Comparison of ENCODE assay signal across 10 mouse cellular contexts in genomic region chr4:46591833-46592520, GRCm38 (mm10). TPM values are rescaled to one million over a fixed set of nuclear protein-coding genes. Genes with fewer than 3 reads are reported as not detected.
DNase-seq lines count a peak whose midpoint lies in the region; ATAC-seq lines count a peak whose summit lies in the region.
"Had no signal": no experiment of that assay in that cellular context is flagged by ENCODE, and none has a peak within 500 bp of the region (broad histone marks: within the 10 kb centered on the region; RNA-seq: fewer than 3 reads in every experiment).

No protein-coding gene starts in this region.

- no peak overlapping the region for H3K9ac ChIP-seq in forebrain, embryonic 11.5 days (ENCODE audit: low read length)
- H3K9ac ChIP-seq in forebrain, embryonic 15.5 days (replicated peaks): no peak overlapping the region
- no peak overlapping the region for H3K9ac ChIP-seq in liver, embryonic 12.5 days
- H3K9ac ChIP-seq: stomach, embryonic 15.5 days had no signal

- no peaks in the 10 kb centered on the region for H3K36me3 ChIP-seq in forebrain, embryonic 11.5 days (ENCODE audit: control insufficient read depth, insufficient read depth, low read length)
- H3K36me3 ChIP-seq in forebrain, embryonic 15.5 days: no peaks in the 10 kb centered on the region
- no peaks in the 10 kb centered on the region for H3K36me3 ChIP-seq in liver, embryonic 12.5 days
- H3K36me3 ChIP-seq: stomach, embryonic 15.5 days had no signal

- no peak for ATAC-seq in forebrain, embryonic 11.5 days (replicated peaks; ENCODE audit: low FRiP score)
- ATAC-seq in forebrain, embryonic 15.5 days (replicated peaks): no peak
- ATAC-seq in liver, embryonic 12.5 days: peak; percentile 31; the same call in 1 of the 2 replicates

- H3K4me2 ChIP-seq in forebrain, embryonic 11.5 days (ENCODE audit: low read depth, low read length, severe bottlenecking): no peak overlapping the region
- H3K4me2 ChIP-seq in forebrain, embryonic 15.5 days (replicated peaks): no peak overlapping the region
- no peak overlapping the region for H3K4me2 ChIP-seq in liver, embryonic 12.5 days
- H3K4me2 ChIP-seq: stomach, embryonic 15.5 days had no signal

- H3K27ac ChIP-seq in forebrain, embryonic 11.5 days (ENCODE audit: low read depth, low read length): no peak overlapping the region
- H3K27ac ChIP-seq in forebrain, embryonic 15.5 days (replicated peaks): no peak overlapping the region
- H3K27ac ChIP-seq in liver, embryonic 12.5 days: no peak overlapping the region
- H3K27ac ChIP-seq: stomach, embryonic 15.5 days had no signal

- WGBS in forebrain, embryonic 11.5 days: 88% methylated on average over 9 of the region's 9 CpGs
- WGBS in forebrain, embryonic 15.5 days: 89% methylated on average over 9 of the region's 9 CpGs
- WGBS in liver, embryonic 12.5 days (ENCODE audit: insufficient replicate concordance): 60% methylated on average over 9 of the region's 9 CpGs

- no peaks in the 10 kb centered on the region for H3K4me1 ChIP-seq in forebrain, embryonic 11.5 days (replicated peaks; ENCODE audit: control insufficient read depth, insufficient read depth, low read length)
- no peaks in the 10 kb centered on the region for H3K4me1 ChIP-seq in forebrain, embryonic 15.5 days
- H3K4me1 ChIP-seq in liver, embryonic 12.5 days: peaks cover 51% of the 10 kb centered on the region

- DNase-seq in forebrain, embryonic 11.5 days (ENCODE audit: low spot score): peak; percentile 38
- peak; percentile 13 to 59 for DNase-seq in spleen, postnatal 4 days (ENCODE audit: low spot score in 2 of 2)
- DNase-seq in spleen, adult 12 weeks (ENCODE audit: low spot score): no peak
- peak; percentile 76 for DNase-seq in testis, postnatal 10 days (ENCODE audit: low spot score)
- DNase-seq in frontal cortex, adult 2 months (ENCODE audit: extremely low spot score in 1 of 2, low spot score in 1 of 2): no peak
- no peak for DNase-seq in T-cell, adult 2 months (ENCODE audit: low spot score)
- DNase-seq: kidney, postnatal 14 days had no signal

- H3K9me3 ChIP-seq in forebrain, embryonic 11.5 days (ENCODE audit: control insufficient read depth, low read length): no peaks in the 10 kb centered on the region
- H3K9me3 ChIP-seq in forebrain, embryonic 15.5 days: no peaks in the 10 kb centered on the region
- no peaks in the 10 kb centered on the region for H3K9me3 ChIP-seq in liver, embryonic 12.5 days (replicated peaks)
- H3K9me3 ChIP-seq: stomach, embryonic 15.5 days had no signal

- H3K27me3 ChIP-seq in forebrain, embryonic 11.5 days (ENCODE audit: control insufficient read depth, insufficient read depth, low read length): no peaks in the 10 kb centered on the region
- no peaks in the 10 kb centered on the region for H3K27me3 ChIP-seq in forebrain, embryonic 15.5 days
- 0 out of 2 replicates have a peak, but pooled peaks cover 7% of the 10 kb centered on the region for H3K27me3 ChIP-seq in liver, embryonic 12.5 days (replicated peaks)
- H3K27me3 ChIP-seq: stomach, embryonic 15.5 days had no signal

- H3K4me3 ChIP-seq in forebrain, embryonic 11.5 days (ENCODE audit: low read depth, low read length): no peak overlapping the region
- H3K4me3 ChIP-seq in forebrain, embryonic 15.5 days: no peak overlapping the region
- H3K4me3 ChIP-seq in liver, embryonic 12.5 days: no peak overlapping the region
- H3K4me3 ChIP-seq: stomach, embryonic 15.5 days had no signal

RNA-seq across cellular contexts. Expression of gene Coro2a, which starts 10.0 kb away (rescaled TPM):
- 2.5 and 2.8 TPM in 2 replicates for polyA plus RNA-seq in forebrain, embryonic 11.5 days (2014; fragmentation: Nextera tagmentation; extraction: Ambion mirVana)
- 4.4 and 4.6 TPM in 2 replicates for polyA plus RNA-seq in forebrain, embryonic 15.5 days (2015; fragmentation: Nextera tagmentation; extraction: Ambion mirVana)
- 4.9 and 5.2 TPM in 2 replicates for polyA plus RNA-seq in liver, embryonic 12.5 days (2016; fragmentation: Nextera tagmentation; extraction: Ambion mirVana)
- polyA plus RNA-seq in frontal cortex, adult 2 months (2012; rRNA removed): 13.3 and 15.2 TPM in 2 replicates

RNA-seq across cellular contexts. Expression of gene Trim14, which starts 56.0 kb away (rescaled TPM):
- 0.98 and 2.0 TPM in 2 replicates for polyA plus RNA-seq in forebrain, embryonic 11.5 days (2014; fragmentation: Nextera tagmentation; extraction: Ambion mirVana)
- polyA plus RNA-seq in forebrain, embryonic 15.5 days (2015; fragmentation: Nextera tagmentation; extraction: Ambion mirVana): 0.48 and 1.2 TPM in 2 replicates
- 8.5 and 8.9 TPM in 2 replicates for polyA plus RNA-seq in liver, embryonic 12.5 days (2016; fragmentation: Nextera tagmentation; extraction: Ambion mirVana)
- 1.00 and 1.1 TPM in 2 replicates for polyA plus RNA-seq in frontal cortex, adult 2 months (2012; rRNA removed)

RNA-seq across cellular contexts. Expression of gene Tbc1d2, which starts 58.0 kb away (rescaled TPM):
- 0.57 and 0.84 TPM in 2 replicates for polyA plus RNA-seq in forebrain, embryonic 11.5 days (2014; fragmentation: Nextera tagmentation; extraction: Ambion mirVana)
- polyA plus RNA-seq in forebrain, embryonic 15.5 days (2015; fragmentation: Nextera tagmentation; extraction: Ambion mirVana): 0.98 and 1.1 TPM in 2 replicates
- polyA plus RNA-seq in liver, embryonic 12.5 days (2016; fragmentation: Nextera tagmentation; extraction: Ambion mirVana): 0.57 and 0.62 TPM in 2 replicates
- polyA plus RNA-seq in frontal cortex, adult 2 months (2012; rRNA removed): 3.0 and 4.2 TPM in 2 replicates

Comparison
In these comparisons a context has a peak if more than half of its experiments do, and no peak if none do; other contexts are left out.
1. DNase-seq: peak in forebrain, embryonic 11.5 days (single experiment), spleen, postnatal 4 days (2 of 2) and testis, postnatal 10 days (single experiment); none in spleen, adult 12 weeks (single experiment), frontal cortex, adult 2 months (0 of 2) and T-cell, adult 2 months (single experiment).